Mouse (Mus musculus) heart, adult 11 months (tissue): ENCODE results near the gene Mgme1.

Experiments used
- DNase-seq: peaks from one replicate; pipeline ENCODE4 v3.0.0; 2022

Gene Mgme1

GRCm38 (mm10) chr2:144270507-144271420 lies at the start of gene Mgme1, which contains the start of gene Snx5:
TSS of gene Mgme1 (plus strand) at chr2:144270663.
TSS of gene Snx5 (minus strand) at chr2:144270906.
- DNase-seq = peak; percentile 99

DNA sequence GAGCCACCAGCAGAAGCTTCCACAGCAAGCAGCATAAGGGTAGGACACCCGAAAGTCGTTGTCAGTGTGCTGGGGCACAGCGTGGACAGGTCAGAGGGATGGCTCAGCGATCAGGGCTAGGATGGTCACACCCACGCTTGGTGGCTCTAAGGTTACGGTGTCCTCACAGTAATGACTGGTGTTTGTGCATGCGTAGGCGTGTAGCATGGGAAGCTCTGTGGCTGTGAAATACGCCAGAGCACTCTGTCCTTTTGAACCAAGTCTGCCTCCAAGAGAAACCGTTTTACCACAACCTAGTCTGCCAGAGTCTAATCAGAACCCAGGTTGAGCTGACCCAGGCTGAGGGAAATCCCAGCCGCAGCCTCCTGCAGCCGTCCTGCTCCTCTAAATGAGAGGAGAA lies 46.1 kb upstream of the Mgme1 start:
- no peak for DNase-seq

DNA sequence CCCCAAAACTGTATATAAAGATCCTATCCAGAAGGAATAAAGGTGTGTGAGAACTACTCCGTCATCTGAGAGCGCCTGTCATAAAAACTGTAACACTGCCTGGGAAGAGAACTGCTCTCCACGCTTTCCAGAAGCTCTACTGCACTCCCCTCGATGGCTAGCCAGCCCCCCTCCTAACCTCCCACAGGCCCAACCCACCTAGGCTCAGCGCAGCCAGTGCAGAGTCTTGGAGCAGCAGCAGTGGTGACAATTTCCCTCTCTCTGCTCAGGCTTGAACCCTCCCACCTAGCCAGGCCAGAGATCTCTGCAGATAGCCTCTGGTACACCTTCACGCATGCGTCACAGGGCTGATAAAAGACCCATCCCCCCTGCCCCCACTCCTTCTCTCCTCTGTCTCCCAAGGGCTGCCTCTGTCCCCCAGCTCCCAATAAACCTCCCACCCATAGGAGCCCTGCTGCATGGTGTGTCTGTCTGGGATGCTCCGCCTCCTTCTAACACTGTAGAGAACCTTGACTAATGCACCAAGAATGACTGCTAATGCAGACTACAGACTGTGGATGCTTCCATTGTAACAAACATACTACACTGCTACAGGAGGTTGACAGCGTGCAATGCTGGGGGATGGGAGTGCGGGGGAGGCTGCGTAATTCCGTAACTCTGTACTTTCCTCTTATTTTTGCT lies 43.4 kb upstream of the Mgme1 start:
- DNase-seq = no peak

- no peak for DNase-seq
Measured at GRCm38 (mm10) chr2:144228521-144229346, 41.7 kb upstream of the Mgme1 start.

DNA sequence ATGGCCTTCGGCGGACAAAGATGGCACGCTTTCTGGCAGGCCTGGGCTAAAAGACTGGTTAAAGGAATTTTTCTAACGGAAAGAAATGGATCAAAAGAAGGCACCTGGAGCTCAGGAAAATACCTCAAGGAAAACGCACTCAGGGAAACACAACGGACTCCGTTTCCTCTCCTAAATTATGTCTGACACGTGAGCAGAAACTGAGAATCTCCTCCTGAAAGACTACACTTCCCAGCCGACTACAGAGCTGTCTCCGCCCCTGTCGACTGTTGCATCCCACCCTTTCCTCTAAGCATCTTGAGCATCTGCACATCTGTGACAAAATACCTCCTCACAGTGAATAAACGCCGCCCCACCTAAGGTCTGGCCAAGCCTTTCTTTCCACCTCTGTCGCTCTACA lies 40.8 kb upstream of the Mgme1 start:
- DNase-seq = no peak

DNA sequence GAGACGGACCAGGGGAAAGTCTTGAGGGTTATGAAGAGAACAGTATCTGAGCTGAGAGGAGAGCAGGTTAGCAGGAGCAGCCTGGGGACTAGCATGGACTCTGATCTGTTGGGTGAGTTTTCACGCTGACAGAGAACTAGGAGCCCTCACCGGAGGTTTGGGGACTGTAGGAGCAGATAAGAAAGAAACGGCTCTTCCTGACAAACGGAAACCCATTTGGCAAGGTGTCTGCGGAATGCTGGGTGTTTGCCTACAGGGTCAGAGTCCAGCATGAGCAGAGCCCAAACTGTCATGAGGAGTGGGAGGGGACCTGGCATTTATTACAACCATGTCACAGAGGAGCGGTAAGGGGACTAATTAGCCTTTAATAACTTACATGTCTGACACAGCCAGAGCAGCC lies 40.0 kb upstream of the Mgme1 start:
- DNase-seq = peak; percentile 92

- no peak for DNase-seq
Measured at GRCm38 (mm10) chr2:144231115-144231514, 39.3 kb upstream of the Mgme1 start.

- no peak for DNase-seq
Measured at GRCm38 (mm10) chr2:144233534-144233933, 36.9 kb upstream of the Mgme1 start.

- DNase-seq = peak; percentile 82
Measured at GRCm38 (mm10) chr2:144235776-144236175, 34.7 kb upstream of the Mgme1 start.

- DNase-seq = peak; percentile 90
Measured at GRCm38 (mm10) chr2:144236791-144237584, 33.5 kb upstream of the Mgme1 start.

- DNase-seq = peak; percentile 99
Measured at GRCm38 (mm10) chr2:144238341-144238740, 32.1 kb upstream of the Mgme1 start.

DNA sequence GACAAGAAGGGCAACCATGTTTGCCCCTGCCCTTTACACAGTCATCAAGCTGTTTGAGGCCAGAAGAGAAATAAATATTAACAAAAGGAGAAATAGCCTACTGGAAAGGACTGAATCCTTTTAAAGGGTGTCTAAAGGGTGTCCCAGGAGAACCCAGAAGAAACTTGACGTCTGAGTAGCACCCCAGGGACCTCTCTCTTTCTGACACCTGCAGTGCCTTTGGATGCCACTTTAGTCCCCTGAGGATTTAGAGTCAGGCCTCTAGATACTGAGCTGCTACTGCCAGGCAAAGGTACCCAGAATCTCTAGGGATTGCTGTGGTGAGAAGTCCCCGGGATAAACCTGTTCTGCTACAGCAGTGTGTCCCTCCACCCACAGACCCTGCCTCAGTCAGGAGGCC lies 31.1 kb upstream of the Mgme1 start:
- peak; percentile 89 for DNase-seq

DNA sequence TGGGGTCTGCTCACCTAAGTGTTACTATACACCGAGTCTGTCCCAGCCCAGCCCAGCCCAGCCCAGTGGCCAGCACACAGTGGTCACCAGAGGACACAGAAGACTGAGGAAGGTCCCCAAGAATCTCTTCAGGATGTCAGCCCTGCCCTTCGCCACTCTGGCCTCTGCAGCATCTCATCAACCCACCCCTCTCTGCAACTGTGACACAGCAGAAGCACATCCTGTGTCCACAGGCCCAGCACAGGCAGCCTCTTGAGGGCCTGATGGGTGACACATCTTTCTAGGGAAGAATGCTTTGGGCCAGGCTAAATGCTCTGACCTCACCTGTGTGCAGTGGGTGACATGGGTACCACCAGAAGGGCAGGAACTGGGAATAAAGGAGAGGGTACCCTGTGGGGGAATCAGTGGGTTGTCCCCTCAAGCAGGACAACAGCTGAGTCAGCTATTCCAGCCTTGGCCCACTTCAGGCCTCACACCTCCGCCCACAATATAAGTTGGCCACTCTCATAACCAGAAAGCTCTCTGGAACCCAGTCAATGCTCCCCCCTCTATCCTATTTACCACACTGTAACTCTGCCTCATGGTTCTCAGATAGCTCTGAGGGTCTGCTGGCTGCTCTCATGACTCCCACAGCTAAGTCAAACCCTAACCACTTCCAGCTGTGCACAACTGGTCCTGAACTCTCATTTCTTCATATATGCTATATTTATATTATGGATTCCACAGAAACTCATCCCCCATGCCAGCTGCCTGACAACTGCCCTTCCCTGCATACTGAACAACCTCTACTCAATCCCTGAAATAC lies 30.2 kb upstream of the Mgme1 start:
- peak; percentile 89 for DNase-seq

DNA sequence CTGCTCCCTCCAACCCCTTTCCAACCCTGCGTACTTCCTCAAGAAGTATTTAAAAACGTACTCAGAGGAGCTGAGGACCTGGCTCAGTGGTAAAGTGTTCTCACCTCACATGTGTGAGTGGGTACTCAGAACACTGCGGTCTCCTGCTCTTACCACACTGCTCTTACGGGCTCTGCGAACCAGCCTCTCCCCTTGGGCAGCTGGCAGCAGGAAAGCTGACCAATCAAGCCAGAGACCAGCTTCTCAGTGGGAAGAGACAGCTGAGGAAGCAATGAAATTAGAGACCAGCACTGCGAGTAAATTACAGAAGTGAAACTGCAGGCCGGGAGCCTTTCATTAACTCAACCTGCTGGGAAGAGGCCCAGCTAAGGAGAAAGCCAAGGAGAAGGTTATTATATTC lies 25.0 kb upstream of the Mgme1 start:
- DNase-seq = peak; percentile 98

GRCm38 (mm10) chr2:144246270-144246669 lies 24.2 kb upstream of the Mgme1 start:
- DNase-seq = peak; percentile 89

GRCm38 (mm10) chr2:144247337-144247978 lies 23.0 kb upstream of the Mgme1 start:
- peak; percentile 98 for DNase-seq

DNA sequence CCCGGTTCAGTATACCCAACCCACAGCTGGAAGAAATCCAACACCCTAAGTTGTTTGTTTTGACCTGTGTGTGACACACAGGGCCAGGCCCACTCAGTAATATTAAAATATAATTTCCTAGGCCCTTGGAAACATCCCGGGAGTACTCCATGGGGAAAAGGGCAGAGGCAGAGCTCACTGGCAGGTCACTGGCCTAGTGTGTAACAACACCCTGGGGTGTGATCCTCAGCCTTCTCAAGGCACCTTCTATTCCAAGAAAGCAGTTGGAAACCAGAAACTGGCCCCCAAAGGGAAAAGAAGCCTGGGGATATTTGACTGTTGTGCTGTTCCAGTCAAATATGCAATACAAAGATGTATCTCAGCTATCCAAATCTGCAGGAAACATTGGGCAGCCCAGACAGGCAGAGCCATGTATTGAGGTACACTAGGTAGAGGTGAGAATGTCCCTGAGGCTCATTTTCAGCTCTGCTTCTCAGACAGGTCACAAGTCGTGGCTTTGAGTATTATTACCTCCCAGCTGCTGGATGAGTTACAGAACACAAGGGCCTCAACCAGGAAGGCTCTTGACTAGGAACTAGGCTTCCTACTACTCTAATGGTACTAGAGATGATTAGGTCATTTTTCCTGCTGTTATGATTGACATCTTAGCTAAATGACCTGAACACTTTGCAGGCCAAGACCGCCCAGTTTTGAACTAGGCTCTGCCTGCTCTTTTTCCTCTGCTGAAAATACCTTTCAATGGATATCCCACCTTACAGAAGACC lies 21.7 kb upstream of the Mgme1 start:
- DNase-seq = peak; percentile 90

- DNase-seq = no peak
Measured at GRCm38 (mm10) chr2:144250111-144250510, 20.4 kb upstream of the Mgme1 start.

- peak; percentile 68 for DNase-seq
Measured at GRCm38 (mm10) chr2:144262837-144263236, 7.6 kb upstream of the Mgme1 start.
